Mouse (Mus musculus) T-helper 2 cell (primary cell): ENCODE measurements around the gene Lyrm7.

Source experiments
- in situ Hi-C: fragments of 300-600 bp; cut with MboI, MseI; formaldehyde crosslinking; loops from one replicate; pipeline ENCODE4 v1.15.1; 2025; ENCODE audit warnings: high pct_unique_total_duplicates

Lyrm7 gene

GRCm38 (mm10) chr11:54849961-54850758, 10.6 kb downstream of the Lyrm7 start:
- in situ Hi-C loops, result no loop called here

- in situ Hi-C loops, result no loop called here
These were observed 15.0 kb downstream of the Lyrm7 start for GRCm38 (mm10) chr11:54845470-54846442.

- in situ Hi-C loops, result no loop called here
These were observed 15.8 kb downstream of the Lyrm7 start for GRCm38 (mm10) chr11:54844959-54845358.

GRCm38 (mm10) chr11:54844424-54844823, 16.3 kb downstream of the Lyrm7 start:
- in situ Hi-C loops, result no loop called here

GRCm38 (mm10) chr11:54840891-54841290, 19.8 kb downstream of the Lyrm7 start:
- in situ Hi-C loops, result no loop called here

- in situ Hi-C loops, result no loop called here
These were observed 21.0 kb downstream of the Lyrm7 start for GRCm38 (mm10) chr11:54839696-54840095.

GRCm38 (mm10) chr11:54836106-54836505, 24.6 kb downstream of the Lyrm7 start:
- in situ Hi-C loops, result no loop called here

- in situ Hi-C loops, result no loop called here
These were observed 26.1 kb downstream of the Lyrm7 start for GRCm38 (mm10) chr11:54834596-54834995.

- in situ Hi-C loops, result no loop called here
These were observed 26.9 kb downstream of the Lyrm7 start for GRCm38 (mm10) chr11:54833833-54834232.

GRCm38 (mm10) chr11:54826819-54827218, 33.9 kb downstream of the Lyrm7 start:
- in situ Hi-C loops, result no loop called here

GRCm38 (mm10) chr11:54825774-54826173, 34.9 kb downstream of the Lyrm7 start:
- in situ Hi-C loops, result no loop called here

GRCm38 (mm10) chr11:54823467-54823866, 37.2 kb downstream of the Lyrm7 start:
- in situ Hi-C loops, result no loop called here

GRCm38 (mm10) chr11:54819489-54819888, 41.2 kb downstream of the Lyrm7 start:
- in situ Hi-C loops, result no loop called here

GRCm38 (mm10) chr11:54817449-54817848, 43.3 kb downstream of the Lyrm7 start:
- in situ Hi-C loops, result no loop called here

- in situ Hi-C loops, result no loop called here
These were observed 45.1 kb downstream of the Lyrm7 start for GRCm38 (mm10) chr11:54815659-54816058.

- in situ Hi-C loops, result no loop called here
These were observed 47.8 kb downstream of the Lyrm7 start for GRCm38 (mm10) chr11:54812812-54813516.

- in situ Hi-C loops, result no loop called here
These were observed 48.4 kb downstream of the Lyrm7 start for GRCm38 (mm10) chr11:54812314-54812713.

GRCm38 (mm10) chr11:54811054-54811453, 49.7 kb downstream of the Lyrm7 start:
- in situ Hi-C loops, result no loop called here

- in situ Hi-C loops, result no loop called here
These were observed 51.1 kb downstream of the Lyrm7 start for GRCm38 (mm10) chr11:54809582-54809981.

- in situ Hi-C loops, result no loop called here
These were observed 52.5 kb downstream of the Lyrm7 start for GRCm38 (mm10) chr11:54808177-54808576.

GRCm38 (mm10) chr11:54807669-54808068, 53.0 kb downstream of the Lyrm7 start:
- in situ Hi-C loops, result no loop called here

- in situ Hi-C loops, result no loop called here
These were observed 53.8 kb downstream of the Lyrm7 start for GRCm38 (mm10) chr11:54806891-54807290.
